Mouse (Mus musculus) cerebellum, adult 2 months (tissue): ENCODE data around the gene Msmo1.

ENCODE experiments used
- CTCF ChIP-seq: fragments of 200-500 bp; IDR thresholded peaks from 2 replicates; pipeline ENCODE4 v1.5.1; 2011; ENCODE audit warnings: low read depth, mild to moderate bottlenecking, control low read depth, low read length, moderate library complexity, borderline replicate concordance; ENCODE audit not compliant: insufficient read depth
- POLR2A ChIP-seq: fragments of 200-500 bp; IDR thresholded peaks from 2 replicates; pipeline ENCODE4 v1.6.1; 2011; ENCODE audit warnings: low read length, control low read depth, borderline replicate concordance; ENCODE audit not compliant: insufficient read depth

DNA sequence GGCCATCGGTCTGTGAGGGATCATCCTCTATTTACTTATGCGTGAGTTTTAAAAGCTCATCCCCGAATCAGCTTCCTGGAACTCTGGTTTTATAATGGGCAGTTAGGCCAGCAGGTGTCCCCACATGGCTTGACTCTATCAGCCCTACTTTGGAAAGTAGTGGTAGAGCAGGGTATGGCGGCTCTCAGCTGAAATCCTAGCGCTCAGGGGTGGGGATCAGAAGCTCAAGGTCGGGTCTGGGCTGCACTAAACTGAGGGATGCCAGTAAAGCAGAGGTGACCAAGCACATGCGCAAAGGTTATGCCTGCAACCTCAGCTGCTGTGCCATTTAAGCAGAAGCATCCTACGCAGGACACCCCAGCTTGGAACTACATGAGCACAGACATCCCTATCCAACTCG, 44.3 kb upstream of the Msmo1 start:
- TF ChIP-seq CTCF (0 out of 2 replicates have a peak, but pooled peaks have one; percentile 4), POLR2A (no peak)
